Mouse (Mus musculus) right cerebral cortex, adult 2 months (tissue): ENCODE measurements around the gene Rgr.
"Not testable (repeated sequence)": the region's sequence is repeated elsewhere in the genome, so short reads cannot be mapped to it uniquely, and the experiment has no call there.

Experiments used
- DNase-seq, 2 experiments: peaks; one replicate each; pipeline ENCODE4 v3.0.0; 2021 to 2022; ENCODE audit warnings: low spot score in 2 of 2

Gene Rgr

DNA sequence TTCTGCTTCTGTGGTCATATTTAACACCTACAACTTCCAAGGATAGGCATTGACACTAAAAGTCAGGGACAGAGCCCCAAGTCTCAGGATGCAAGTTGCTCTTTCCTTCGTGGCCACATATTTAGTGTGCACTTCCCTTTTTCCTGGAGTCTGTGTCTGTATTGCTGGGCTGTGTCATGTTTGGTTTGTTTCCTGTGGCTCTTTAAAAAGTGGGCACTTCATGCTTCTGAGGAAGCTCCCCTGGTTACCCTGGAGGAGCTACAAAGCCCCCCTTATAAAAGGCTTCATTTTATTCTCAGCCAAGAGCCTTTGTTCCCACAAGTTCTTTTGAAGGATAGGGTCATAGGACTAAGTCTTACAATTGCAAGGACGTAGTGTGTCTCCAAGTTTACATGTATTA is 45.9 kb downstream of the Rgr start:
- no peak for DNase-seq

DNA sequence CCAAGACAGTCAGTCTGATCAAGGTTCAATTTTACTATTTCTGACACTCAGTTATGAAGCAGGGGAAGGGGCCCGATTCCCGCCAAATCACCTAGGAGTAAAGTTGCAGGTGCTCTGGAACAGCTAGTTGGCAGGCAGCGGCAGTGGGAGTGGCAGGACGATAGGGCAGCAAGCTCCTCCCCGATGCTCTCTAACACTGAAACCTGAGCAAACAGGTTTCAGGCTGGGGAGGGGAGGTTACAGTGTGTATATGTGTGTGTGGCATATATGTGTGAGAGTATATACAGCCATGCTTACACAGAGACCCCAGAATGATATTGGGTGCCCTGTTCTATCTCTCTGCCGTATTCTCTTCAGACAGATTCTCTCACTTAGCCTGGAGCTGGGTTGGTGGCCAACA is 48.0 kb downstream of the Rgr start:
- not testable (repeated sequence) for DNase-seq

DNA sequence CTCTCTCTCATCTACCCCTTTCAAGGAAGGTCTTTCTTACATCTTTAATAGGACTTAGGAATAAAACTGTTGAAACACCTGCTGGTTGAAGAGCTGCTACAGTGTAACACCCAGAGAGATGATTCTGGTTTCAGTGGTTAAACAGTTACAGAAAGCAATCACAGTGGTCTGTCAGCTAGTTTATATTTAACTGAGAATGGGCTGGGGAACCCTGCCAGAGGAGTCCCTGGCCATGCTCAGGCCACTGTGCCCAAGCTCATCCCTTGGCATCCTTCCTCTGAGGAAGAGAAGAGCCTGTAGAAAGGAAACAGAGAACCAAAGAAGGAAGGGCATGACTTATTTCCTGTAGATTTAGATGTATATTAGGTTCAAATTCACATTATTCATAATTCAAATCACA is 59.0 kb downstream of the Rgr start:
- no peak for DNase-seq

DNA sequence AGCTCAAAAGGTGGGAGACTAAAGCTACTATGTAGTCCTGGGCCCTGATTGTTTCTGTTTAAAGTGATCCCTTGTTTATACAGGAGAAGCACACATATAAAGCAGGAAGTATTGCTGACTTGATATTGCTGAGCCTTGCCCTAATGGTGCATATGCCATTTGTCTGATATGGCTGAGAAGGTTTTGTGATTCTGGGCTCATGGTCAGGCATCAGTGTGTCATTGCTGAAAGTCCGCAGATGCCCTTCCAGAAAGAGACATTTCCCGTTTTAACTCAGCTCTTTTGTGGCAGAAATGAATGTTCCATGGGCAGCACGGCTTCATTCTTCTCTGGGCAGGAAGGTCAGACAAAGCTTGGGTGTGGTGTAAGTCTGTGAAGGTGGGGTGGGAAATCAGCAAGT is 63.1 kb downstream of the Rgr start:
- DNase-seq, result no peak
